Mouse (Mus musculus) natural killer cell, adult 2 months (primary cell): Measurements from ENCODE around the gene Krtdap.
A peak's percentile ranks its signal among the peaks of the same experiment; 100 is the strongest.
"Not testable (repeated sequence)": the region's sequence is repeated elsewhere in the genome, so short reads cannot be mapped to it uniquely, and the experiment has no call there.

ENCODE experiments used
- DNase-seq, 2 experiments: peaks; one replicate each; pipeline ENCODE4 v3.0.0; 2022; ENCODE audit warnings: low spot score in 2 of 2

Gene Krtdap

GRCm38 (mm10) chr7:30785721-30786546, 1.8 kb upstream of the Krtdap start:
- DNase-seq = no peak

- DNase-seq = no peak
Observed at GRCm38 (mm10) chr7:30790141-30790540, 2.4 kb downstream of the Krtdap start.

- no peak for DNase-seq
Observed at GRCm38 (mm10) chr7:30791921-30792320, 4.2 kb downstream of the Krtdap start.

GRCm38 (mm10) chr7:30794921-30795320, 7.2 kb downstream of the Krtdap start:
- DNase-seq = no peak

- no peak for DNase-seq
Observed at GRCm38 (mm10) chr7:30796790-30797189, 9.1 kb downstream of the Krtdap start.

GRCm38 (mm10) chr7:30800653-30801052, 13.0 kb downstream of the Krtdap start:
- DNase-seq = no peak

GRCm38 (mm10) chr7:30803256-30803655, 15.6 kb downstream of the Krtdap start:
- no peak for DNase-seq

- no peak for DNase-seq
Observed at GRCm38 (mm10) chr7:30804026-30804715, 16.5 kb downstream of the Krtdap start.

GRCm38 (mm10) chr7:30805924-30806323, 18.2 kb downstream of the Krtdap start:
- DNase-seq = peak; percentile 64 to 82

- no peak for DNase-seq
Observed at GRCm38 (mm10) chr7:30810319-30810718, 22.6 kb downstream of the Krtdap start.

GRCm38 (mm10) chr7:30811757-30812290, 24.1 kb downstream of the Krtdap start:
- DNase-seq = peak in 1 of 2 experiments; percentile 23

GRCm38 (mm10) chr7:30812291-30812807, 24.7 kb downstream of the Krtdap start:
- no peak for DNase-seq

- DNase-seq = no peak
Observed at GRCm38 (mm10) chr7:30820131-30820530, 32.4 kb downstream of the Krtdap start.

- DNase-seq = no peak
Observed at GRCm38 (mm10) chr7:30820854-30821445, 33.3 kb downstream of the Krtdap start.

- no peak for DNase-seq
Observed at GRCm38 (mm10) chr7:30821532-30821931, 33.8 kb downstream of the Krtdap start.

GRCm38 (mm10) chr7:30823675-30824074, 36.0 kb downstream of the Krtdap start, which contains the start of gene Ffar2:
TSS of gene Ffar2 (minus strand) at chr7:30823775.
- DNase-seq = no peak

- DNase-seq = no peak
Observed at GRCm38 (mm10) chr7:30824306-30824705, 36.6 kb downstream of the Krtdap start.

GRCm38 (mm10) chr7:30826660-30827059, 39.0 kb downstream of the Krtdap start:
- no peak for DNase-seq

- DNase-seq = not testable (repeated sequence)
Observed at GRCm38 (mm10) chr7:30828871-30829270, 41.2 kb downstream of the Krtdap start.

- no peak for DNase-seq
Observed at GRCm38 (mm10) chr7:30829428-30829827, 41.7 kb downstream of the Krtdap start.

- peak in 1 of 2 experiments; percentile 14 for DNase-seq
Observed at GRCm38 (mm10) chr7:30832261-30832660, 44.6 kb downstream of the Krtdap start.

GRCm38 (mm10) chr7:30832684-30833083, 45.0 kb downstream of the Krtdap start:
- not testable (repeated sequence) for DNase-seq
